Mouse (Mus musculus) thymus, postnatal 0 days (tissue): ENCODE results near the gene Sptbn1. TPM values are rescaled to one million over a fixed set of nuclear protein-coding genes. Genes with fewer than 3 reads are reported as not detected.
A peak's percentile ranks its signal among the peaks of the same experiment; 100 is the strongest.

ENCODE experiments used
- DNase-seq: peaks from one replicate; pipeline ENCODE4 v3.0.0-alpha.2; 2015; ENCODE audit warnings: low spot score
- polyA plus RNA-seq: library from polyadenylated mRNA; unstranded; fragments of >200 nt; fragmentation: Nextera tagmentation; extraction: Ambion mirVana; gene quantifications from 2 replicates; pipeline ENCODE4 v1.2.1, GENCODE M21; 2015

The Sptbn1 gene
- polyA plus RNA-seq, 1 experiment from 2014 or later: 64.4 TPM

DNA sequence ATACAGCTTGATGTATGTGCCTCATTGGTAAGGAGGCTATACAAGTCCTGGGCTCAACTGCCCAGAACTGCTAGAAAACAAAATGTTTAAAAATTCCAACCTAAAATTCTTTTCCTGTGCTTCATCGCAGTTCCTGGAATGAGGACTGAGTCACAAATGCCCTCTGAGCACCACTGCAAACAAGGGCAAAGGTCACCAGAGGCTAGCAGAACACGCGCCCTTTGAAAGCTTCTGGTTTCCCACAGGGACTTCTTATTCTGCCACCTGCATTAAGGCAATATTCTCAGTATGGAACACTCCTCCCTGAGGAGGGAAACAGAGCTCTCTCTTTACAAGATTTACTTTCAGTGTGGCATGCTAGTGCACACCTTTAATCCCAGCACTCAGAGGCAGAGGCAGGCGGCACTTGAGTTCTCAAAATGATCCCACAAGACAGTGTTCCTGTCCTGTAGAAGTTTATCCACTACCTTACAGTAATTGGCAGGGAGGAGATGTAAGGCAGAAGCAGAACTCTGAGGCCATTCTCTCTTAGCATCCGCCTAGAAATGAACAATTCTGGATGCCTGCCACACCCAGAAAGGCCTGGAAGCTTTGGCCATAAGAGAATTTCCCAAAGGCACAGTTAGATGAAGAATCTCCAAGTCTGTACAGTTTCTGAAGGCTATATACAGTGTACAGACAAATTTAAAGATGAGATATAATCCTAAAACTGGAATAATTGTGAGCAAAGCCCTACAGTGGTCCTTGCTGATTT is 56.1 kb downstream of the Sptbn1 start:
- no peak for DNase-seq

DNA sequence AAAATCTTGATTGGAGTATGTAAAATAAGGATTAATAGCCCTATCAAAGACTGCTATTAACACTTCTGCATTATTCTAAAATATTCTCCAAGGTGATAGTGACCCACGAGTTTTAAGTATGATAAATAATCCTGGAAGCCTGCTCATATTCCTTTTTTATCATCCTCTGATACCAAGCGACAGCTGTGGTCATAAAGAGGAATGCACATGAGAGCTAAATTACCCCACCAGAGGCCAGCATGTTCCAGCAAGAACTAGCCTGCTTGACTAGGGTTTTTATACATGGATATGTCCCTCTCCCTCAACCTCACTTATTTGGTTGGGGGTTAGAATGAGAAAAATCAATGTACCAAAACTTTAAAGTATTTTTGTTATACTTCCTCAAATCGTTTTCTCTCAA is 56.8 kb downstream of the Sptbn1 start:
- no peak for DNase-seq

DNA sequence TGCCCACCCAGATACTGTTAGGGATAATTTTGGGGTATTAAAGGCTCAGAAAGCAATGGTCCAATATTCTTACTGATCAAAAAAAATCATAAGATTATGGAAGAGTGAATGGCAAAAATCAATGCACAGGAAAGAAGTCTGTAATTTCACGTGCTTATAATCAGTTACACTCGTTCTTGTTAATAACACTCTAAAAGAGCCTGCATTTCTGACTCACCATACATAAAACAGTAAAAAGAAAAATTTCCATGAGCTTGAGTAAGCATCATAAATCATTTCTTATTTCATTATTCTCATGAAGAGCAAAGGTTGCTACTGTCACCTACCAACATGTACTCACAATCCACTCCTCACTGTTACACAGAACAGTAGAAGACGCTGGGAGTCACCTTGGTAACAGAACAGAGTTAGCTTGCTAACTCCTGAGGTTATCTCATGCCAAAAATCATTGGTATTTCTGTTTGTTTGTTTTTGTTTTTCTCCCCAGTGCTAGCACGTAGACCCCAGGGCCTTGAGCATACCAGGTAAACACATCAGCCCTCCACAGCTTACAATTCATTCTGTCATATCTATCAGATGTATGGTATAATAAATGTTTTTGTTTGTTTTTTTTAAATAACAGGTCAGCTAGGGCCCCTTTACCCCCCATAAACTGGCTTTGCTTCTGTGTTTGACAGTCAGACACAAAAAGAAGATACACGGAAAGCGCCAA is 57.7 kb downstream of the Sptbn1 start:
- no peak for DNase-seq

- no peak for DNase-seq
Measured at GRCm38 (mm10) chr11:30209495-30209894, 58.5 kb downstream of the Sptbn1 start.

- no peak for DNase-seq
Measured at GRCm38 (mm10) chr11:30204398-30204797, 63.6 kb downstream of the Sptbn1 start.

DNA sequence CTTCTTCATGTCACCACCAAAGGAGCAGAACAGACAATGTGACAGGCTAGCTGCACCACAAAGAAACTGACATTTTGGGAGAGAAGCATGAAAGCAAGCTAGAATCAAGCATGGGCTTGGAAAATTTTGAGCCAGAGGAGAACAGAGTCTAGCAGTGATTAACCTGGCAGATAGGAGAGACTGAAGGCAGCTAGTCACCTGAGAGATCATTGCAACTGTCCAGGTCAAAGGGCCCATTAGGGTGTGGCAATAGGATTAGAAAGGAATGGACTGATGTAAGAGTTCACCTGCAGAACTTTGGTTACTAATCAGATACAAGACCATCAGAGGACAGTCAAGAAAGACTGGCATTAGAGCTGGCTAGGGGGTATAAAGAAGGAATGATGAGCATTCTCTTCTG is 67.6 kb downstream of the Sptbn1 start:
- DNase-seq: no peak

GRCm38 (mm10) chr11:30198091-30198675 is 69.8 kb downstream of the Sptbn1 start:
- peak; percentile 92 for DNase-seq

DNA sequence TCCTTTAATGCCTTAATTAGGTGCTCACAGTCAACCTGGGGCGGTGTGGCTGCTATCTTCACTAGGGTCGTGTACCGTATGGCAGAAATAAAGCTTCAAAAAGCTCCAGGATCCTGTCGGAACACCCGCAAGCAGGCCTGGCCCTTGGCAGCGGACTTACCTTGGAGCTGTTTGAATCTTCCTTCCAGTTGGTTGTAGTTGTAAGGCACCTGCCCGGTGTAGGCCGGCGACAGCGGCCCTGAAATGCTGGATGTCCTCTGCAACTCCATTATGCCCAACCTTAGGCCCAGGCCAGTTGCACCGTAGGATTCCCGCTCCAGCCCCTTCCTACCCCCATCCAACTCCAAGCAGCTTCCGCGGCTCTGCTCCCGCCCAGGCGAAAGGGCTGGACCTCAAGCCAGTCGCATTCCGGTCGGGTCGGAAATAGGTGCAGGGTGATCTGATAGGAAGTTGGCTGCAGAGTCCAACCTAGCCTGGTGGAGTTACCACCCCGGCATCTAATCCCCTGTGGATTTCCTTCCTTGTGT is 70.3 kb downstream of the Sptbn1 start:
- peak; percentile 38 for DNase-seq

- peak; percentile 17 for DNase-seq
Measured at GRCm38 (mm10) chr11:30196368-30197070, 71.5 kb downstream of the Sptbn1 start.

GRCm38 (mm10) chr11:30195756-30196155 is 72.2 kb downstream of the Sptbn1 start:
- DNase-seq: peak; percentile 24

GRCm38 (mm10) chr11:30194800-30195199 is 73.2 kb downstream of the Sptbn1 start:
- no peak for DNase-seq

- no peak for DNase-seq
Measured at GRCm38 (mm10) chr11:30190959-30191358, 77.0 kb downstream of the Sptbn1 start.

DNA sequence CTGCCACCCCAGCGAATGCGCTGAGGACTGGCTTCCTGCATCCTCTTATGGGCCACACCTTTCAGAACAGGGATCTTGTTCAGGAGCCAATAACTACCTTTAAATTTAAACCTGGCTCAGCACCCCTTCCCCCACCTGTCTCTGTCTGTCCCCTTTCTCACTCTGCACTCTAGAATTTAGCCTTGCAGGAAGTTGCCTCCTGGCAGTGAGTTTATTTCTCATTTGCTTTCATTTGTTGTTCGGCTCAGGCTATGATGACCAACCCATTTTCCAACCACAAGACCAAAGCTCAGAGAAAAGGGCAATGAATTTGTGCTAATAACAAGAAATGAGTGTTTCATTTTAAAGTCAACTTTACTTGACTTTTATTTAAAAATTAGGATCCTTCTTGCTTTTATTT is 77.9 kb downstream of the Sptbn1 start:
- no peak for DNase-seq

- DNase-seq: peak; percentile 81
Measured at GRCm38 (mm10) chr11:30186902-30187470, 81.0 kb downstream of the Sptbn1 start.

GRCm38 (mm10) chr11:30184527-30184926 is 83.4 kb downstream of the Sptbn1 start:
- DNase-seq: no peak

- DNase-seq: peak; percentile 76
Measured at GRCm38 (mm10) chr11:30182716-30183411, 85.1 kb downstream of the Sptbn1 start.

GRCm38 (mm10) chr11:30178193-30178592 is 89.8 kb downstream of the Sptbn1 start:
- no peak for DNase-seq

DNA sequence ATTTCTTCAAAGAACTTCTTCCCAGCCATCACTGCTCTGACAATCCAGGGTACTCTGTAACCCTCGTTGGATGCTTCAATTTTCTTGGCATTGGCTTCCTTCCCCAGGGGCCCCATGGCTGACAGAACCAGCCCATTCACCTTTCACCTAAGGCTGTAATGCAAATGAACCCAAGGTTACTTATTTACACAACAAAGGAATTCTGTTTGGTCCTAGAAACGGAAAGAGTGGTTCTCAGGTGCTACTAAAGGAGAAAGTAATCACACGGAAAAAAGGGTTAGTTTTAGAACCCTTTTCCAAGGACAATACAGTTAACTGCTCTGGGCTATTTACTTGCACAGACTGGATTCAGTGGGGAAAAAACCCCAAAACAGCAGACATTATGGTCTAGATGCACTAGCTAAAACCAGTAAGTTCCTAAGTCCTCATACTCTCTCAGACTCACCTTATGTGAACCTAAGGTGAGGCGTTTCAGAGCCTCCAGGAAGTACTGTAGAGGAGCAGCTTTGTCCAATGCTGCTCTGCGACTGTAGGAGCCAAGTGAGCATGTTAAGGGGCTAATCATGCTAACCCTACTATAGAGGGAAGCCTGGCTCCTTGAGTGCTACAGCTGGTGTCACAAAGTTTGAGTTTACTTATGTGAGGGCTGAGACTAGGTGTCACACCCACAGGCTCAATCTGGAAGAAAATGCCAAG is 90.7 kb downstream of the Sptbn1 start:
- no peak for DNase-seq

DNA sequence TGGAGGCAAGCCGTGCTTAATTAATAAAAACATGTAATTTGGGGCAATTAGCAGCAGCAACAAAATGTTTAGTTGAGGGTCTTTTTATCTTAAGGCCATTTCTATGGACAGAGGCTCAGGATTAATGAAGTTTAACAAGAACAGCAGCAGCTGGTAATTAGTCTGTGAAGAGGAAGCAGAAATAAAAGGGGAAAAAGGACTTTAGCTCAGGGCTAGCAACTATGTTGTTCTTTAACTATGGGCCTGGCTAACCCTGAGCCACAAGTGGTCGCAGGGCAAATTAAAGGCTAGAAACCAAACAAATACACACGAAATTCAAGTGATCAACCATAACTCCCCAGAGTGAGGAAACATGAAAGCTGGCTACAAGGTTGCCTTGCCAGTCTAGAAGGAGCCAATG is 91.9 kb downstream of the Sptbn1 start:
- DNase-seq: no peak

DNA sequence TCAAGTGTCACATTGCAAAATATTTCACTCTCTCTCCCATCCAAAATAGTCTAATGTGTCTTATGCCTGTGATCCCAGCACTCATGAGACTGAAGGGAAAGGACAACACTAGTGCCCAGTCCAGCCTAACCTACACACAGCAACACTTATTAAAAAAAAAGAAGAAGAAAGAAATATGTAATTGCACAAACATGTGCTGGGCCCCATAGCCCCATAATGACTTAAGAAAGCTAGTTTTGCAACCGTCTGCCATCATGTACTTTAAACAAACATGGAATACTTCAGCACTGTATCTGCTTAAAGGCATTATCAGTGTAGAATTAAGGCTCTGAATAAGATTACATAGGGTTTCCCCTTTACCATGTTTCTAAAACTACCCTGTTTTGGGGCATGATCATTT is 92.4 kb downstream of the Sptbn1 start:
- no peak for DNase-seq
